Comparison of ENCODE assay signal across 25 mouse cellular contexts in the genomic region with DNA sequence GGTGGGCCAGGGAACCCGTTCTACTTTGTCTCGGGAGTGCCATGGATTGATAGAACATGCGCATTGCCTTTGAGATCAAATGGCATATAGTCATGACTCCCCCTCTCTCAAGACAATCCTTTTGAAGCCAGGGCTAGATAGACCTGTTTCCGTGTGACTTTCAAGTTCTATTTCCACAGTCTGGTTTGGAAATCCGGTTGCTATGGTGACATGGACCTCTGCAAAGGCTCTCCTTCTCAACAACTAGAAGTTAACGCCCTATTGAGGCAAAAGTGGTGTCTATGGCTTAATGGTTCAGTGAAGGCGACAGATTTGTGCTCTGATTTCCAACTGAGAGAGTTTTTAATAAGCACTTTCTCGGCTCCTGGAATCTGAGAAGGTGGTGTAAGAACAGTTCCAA.
DNase-seq lines count a peak whose midpoint lies in the region; ATAC-seq and TF ChIP-seq lines count a peak whose summit lies in the region.
"Had no signal": no experiment of that assay in that cellular context is flagged by ENCODE, and none has a peak within 500 bp of the region (broad histone marks: within the 10 kb centered on the region; RNA-seq: fewer than 3 reads in every experiment).

No protein-coding gene starts in this region.

- TF ChIP-seq CTCF in brain, embryonic 14.5 days (IDR thresholded peaks at IDR 0.05; ENCODE audit: borderline replicate concordance, extremely low read depth, insufficient read depth, insufficient read length): no peak

- WGBS in embryonic facial prominence, embryonic 14.5 days: 74% methylated on average over 8 of the region's 8 CpGs
- 84% methylated on average over 8 of the region's 8 CpGs for WGBS in embryonic facial prominence, embryonic 10.5 days
- WGBS in midbrain, embryonic 15.5 days: 48% methylated on average over 8 of the region's 8 CpGs
- 45% methylated on average over 8 of the region's 8 CpGs for WGBS in midbrain, embryonic 16.5 days

- H3K4me3 ChIP-seq in embryonic facial prominence, embryonic 14.5 days (ENCODE audit: low read depth, low read length): no peak overlapping the region
- H3K4me3 ChIP-seq in embryonic facial prominence, embryonic 10.5 days: no peak overlapping the region
- H3K4me3 ChIP-seq in midbrain, embryonic 15.5 days: no peak overlapping the region
- no peak overlapping the region for H3K4me3 ChIP-seq in midbrain, embryonic 16.5 days (ENCODE audit: low read depth, low read length)
- H3K4me3 ChIP-seq: embryonic facial prominence, embryonic 13.5 days; forebrain, embryonic 10.5 days; forebrain, embryonic 13.5 days; heart, embryonic 10.5 days; heart, embryonic 13.5 days; hindbrain, embryonic 15.5 days; intestine, embryonic 15.5 days had no signal

- no peaks in the 10 kb centered on the region for H3K36me3 ChIP-seq in embryonic facial prominence, embryonic 14.5 days (ENCODE audit: control insufficient read depth, insufficient read depth, low read length)
- no peaks in the 10 kb centered on the region for H3K36me3 ChIP-seq in embryonic facial prominence, embryonic 10.5 days (replicated peaks)
- no peaks in the 10 kb centered on the region for H3K36me3 ChIP-seq in midbrain, embryonic 15.5 days (replicated peaks)
- H3K36me3 ChIP-seq in midbrain, embryonic 16.5 days (ENCODE audit: control insufficient read depth, insufficient read depth, low read length): no peaks in the 10 kb centered on the region
- H3K36me3 ChIP-seq: embryonic facial prominence, embryonic 13.5 days; forebrain, embryonic 10.5 days; heart, embryonic 10.5 days; heart, embryonic 13.5 days; hindbrain, embryonic 15.5 days; intestine, embryonic 15.5 days had no signal

- no peak overlapping the region for H3K27ac ChIP-seq in embryonic facial prominence, embryonic 14.5 days (replicated peaks; ENCODE audit: low read depth, low read length)
- H3K27ac ChIP-seq in embryonic facial prominence, embryonic 10.5 days (replicated peaks): no peak overlapping the region
- no peak overlapping the region for H3K27ac ChIP-seq in midbrain, embryonic 15.5 days
- no peak overlapping the region for H3K27ac ChIP-seq in midbrain, embryonic 16.5 days (ENCODE audit: low read length)
- H3K27ac ChIP-seq: embryonic facial prominence, embryonic 13.5 days; forebrain, embryonic 10.5 days; forebrain, embryonic 13.5 days; heart, embryonic 10.5 days; heart, embryonic 13.5 days; hindbrain, embryonic 15.5 days; intestine, embryonic 15.5 days had no signal

- no peak overlapping the region for H3K9ac ChIP-seq in embryonic facial prominence, embryonic 14.5 days (ENCODE audit: low read depth, low read length)
- H3K9ac ChIP-seq in midbrain, embryonic 15.5 days: no peak overlapping the region
- no peak overlapping the region for H3K9ac ChIP-seq in midbrain, embryonic 16.5 days (ENCODE audit: low read depth, low read length)
- H3K9ac ChIP-seq: embryonic facial prominence, embryonic 13.5 days; forebrain, embryonic 13.5 days; heart, embryonic 13.5 days; hindbrain, embryonic 15.5 days; intestine, embryonic 15.5 days had no signal

- ATAC-seq in embryonic facial prominence, embryonic 14.5 days (ENCODE audit: low read depth): no peak
- ATAC-seq in midbrain, embryonic 15.5 days (replicated peaks): 0 out of 2 replicates have a peak, but pooled peaks have one; percentile 14
- ATAC-seq in midbrain, embryonic 16.5 days: no peak
- ATAC-seq: forebrain, embryonic 13.5 days; forebrain, embryonic 16.5 days; intestine, embryonic 15.5 days had no signal

- H3K4me2 ChIP-seq in embryonic facial prominence, embryonic 14.5 days (ENCODE audit: low read depth, low read length): no peak overlapping the region
- no peak overlapping the region for H3K4me2 ChIP-seq in midbrain, embryonic 15.5 days
- no peak overlapping the region for H3K4me2 ChIP-seq in midbrain, embryonic 16.5 days (ENCODE audit: low read length)
- H3K4me2 ChIP-seq: embryonic facial prominence, embryonic 13.5 days; forebrain, embryonic 13.5 days; heart, embryonic 13.5 days; hindbrain, embryonic 15.5 days; intestine, embryonic 15.5 days had no signal

- peak; percentile 4 for DNase-seq in embryonic facial prominence, embryonic 14.5 days (ENCODE audit: low spot score)
- no peak for DNase-seq in embryonic facial prominence, embryonic 10.5 days (ENCODE audit: low spot score)
- peak; percentile 60 for DNase-seq in R1 (ENCODE audit: low read depth, low spot score)
- DNase-seq in brain, embryonic 14.5 days (ENCODE audit: low read depth): peak; percentile 59
- no peak for DNase-seq in heart, adult 9 months (ENCODE audit: low spot score in 2 of 2)
- no peak for DNase-seq in gastrocnemius, postnatal 25 days
- DNase-seq: adrenal gland, adult 2 months; adrenal gland, postnatal 14 days; cerebellum, adult 2 months; cerebellum, adult 9-11 months; cerebellum, postnatal 25 days; gastrocnemius, postnatal 10 days; heart, adult 11 months; heart, postnatal 14 days; heart, postnatal 4 days had no signal

- no peaks in the 10 kb centered on the region for H3K4me1 ChIP-seq in embryonic facial prominence, embryonic 14.5 days (ENCODE audit: control insufficient read depth, insufficient read depth, low read length)
- H3K4me1 ChIP-seq in embryonic facial prominence, embryonic 10.5 days: no peaks in the 10 kb centered on the region
- peaks cover 6% of the 10 kb centered on the region; the same call in 1 of the 2 replicates for H3K4me1 ChIP-seq in midbrain, embryonic 15.5 days
- no peaks in the 10 kb centered on the region for H3K4me1 ChIP-seq in midbrain, embryonic 16.5 days (ENCODE audit: control insufficient read depth, insufficient read depth, low read length)
- H3K4me1 ChIP-seq: embryonic facial prominence, embryonic 13.5 days; forebrain, embryonic 13.5 days; heart, embryonic 10.5 days; heart, embryonic 13.5 days; intestine, embryonic 15.5 days had no signal

- no peaks in the 10 kb centered on the region for H3K27me3 ChIP-seq in embryonic facial prominence, embryonic 14.5 days (replicated peaks; ENCODE audit: control insufficient read depth, insufficient read depth, low read length)
- no peaks in the 10 kb centered on the region for H3K27me3 ChIP-seq in embryonic facial prominence, embryonic 10.5 days (replicated peaks; ENCODE audit: low read depth, poor library complexity, severe bottlenecking)
- no peaks in the 10 kb centered on the region for H3K27me3 ChIP-seq in midbrain, embryonic 15.5 days (replicated peaks)
- H3K27me3 ChIP-seq in midbrain, embryonic 16.5 days (ENCODE audit: control insufficient read depth, insufficient read depth, low read depth, low read length): no peaks in the 10 kb centered on the region
- H3K27me3 ChIP-seq: embryonic facial prominence, embryonic 13.5 days; forebrain, embryonic 13.5 days; heart, embryonic 13.5 days; hindbrain, embryonic 15.5 days; intestine, embryonic 15.5 days had no signal

- no peak for TF ChIP-seq POLR2A in brain, embryonic 14.5 days (IDR thresholded peaks at IDR 0.05; ENCODE audit: borderline replicate concordance, extremely low read depth, insufficient read depth, insufficient read length, poor library complexity, severe bottlenecking)

- no peaks in the 10 kb centered on the region for H3K9me3 ChIP-seq in embryonic facial prominence, embryonic 14.5 days (ENCODE audit: control insufficient read depth, low read length)
- H3K9me3 ChIP-seq in embryonic facial prominence, embryonic 10.5 days: no peaks in the 10 kb centered on the region
- H3K9me3 ChIP-seq in midbrain, embryonic 15.5 days: no peaks in the 10 kb centered on the region
- no peaks in the 10 kb centered on the region for H3K9me3 ChIP-seq in midbrain, embryonic 16.5 days (replicated peaks; ENCODE audit: control insufficient read depth, low read length, poor library complexity, severe bottlenecking)
- H3K9me3 ChIP-seq: embryonic facial prominence, embryonic 13.5 days; forebrain, embryonic 10.5 days; forebrain, embryonic 13.5 days; heart, embryonic 10.5 days; heart, embryonic 13.5 days; hindbrain, embryonic 15.5 days; intestine, embryonic 15.5 days had no signal

Comparison
In these comparisons a context has a peak if more than half of its experiments do, and no peak if none do; other contexts are left out.
1. DNase-seq: peak in embryonic facial prominence, embryonic 14.5 days (single experiment), R1 (single experiment) and brain, embryonic 14.5 days (single experiment); none in embryonic facial prominence, embryonic 10.5 days (single experiment), heart, adult 9 months (0 of 2) and gastrocnemius, postnatal 25 days (single experiment).